Mouse (Mus musculus): ENCODE measurements around the gene Rnf180.
"Not testable (repeated sequence)": the region's sequence is repeated elsewhere in the genome, so short reads cannot be mapped to it uniquely, and the experiment has no call there.

The Rnf180 gene

DNA sequence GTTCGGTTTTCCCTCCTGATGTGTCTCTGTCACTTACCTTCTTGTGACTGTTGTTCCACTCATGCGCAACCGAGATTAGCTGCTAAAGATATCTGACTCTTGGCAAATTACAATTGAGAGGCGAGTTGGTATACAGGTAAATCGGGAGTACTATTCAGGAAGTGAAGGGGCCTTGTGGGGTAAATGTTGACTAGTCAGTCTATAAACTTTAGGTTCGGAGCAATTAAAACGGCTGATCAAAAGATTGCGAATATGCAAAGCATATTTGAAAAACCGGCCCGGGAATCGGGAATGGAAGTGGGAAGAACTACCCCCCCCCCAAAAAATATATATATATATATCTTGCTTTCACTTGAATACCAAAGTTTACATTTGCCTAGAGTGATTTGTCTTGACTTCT lies at the start of gene Rnf180:
Gene Rnf180, minus strand, starts transcription at position 101 of the 400 bp plus-strand sequence.
- no peak for DNase-seq

DNA sequence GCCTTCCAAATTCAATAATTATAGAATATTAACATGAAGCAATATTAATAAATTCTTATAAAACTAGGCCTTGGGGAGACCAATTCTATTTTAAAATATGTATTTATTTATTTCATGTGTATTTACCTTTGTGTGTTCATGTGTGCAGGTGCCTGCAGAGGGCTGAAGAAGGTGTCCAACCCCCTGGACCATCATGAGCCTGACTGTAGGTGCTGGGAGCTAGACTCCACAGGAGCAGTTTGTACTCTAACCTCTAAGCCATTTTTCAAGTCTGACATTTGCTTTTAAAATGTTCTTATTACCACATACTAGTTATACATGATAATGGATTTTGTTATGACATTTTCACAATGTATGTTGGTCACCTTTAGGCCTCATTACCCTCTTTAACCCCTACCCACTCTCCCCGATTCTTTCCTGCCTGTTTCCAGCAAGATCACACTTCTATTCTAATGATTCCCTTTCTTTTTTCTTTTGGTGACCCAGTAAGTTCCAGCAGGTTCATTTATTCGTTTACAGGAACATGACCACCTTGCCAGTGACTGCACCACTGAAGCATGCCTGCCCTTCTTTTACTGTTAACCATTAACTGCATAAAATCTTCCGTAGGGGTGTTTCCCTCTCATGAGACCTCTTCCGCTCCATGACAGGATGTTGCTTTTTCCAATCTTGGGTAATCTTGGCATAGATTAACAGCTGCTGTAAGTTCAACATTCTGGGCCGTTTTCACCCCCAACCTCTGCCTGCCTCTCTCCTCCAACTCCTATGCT lies 36.8 kb upstream of the Rnf180 start:
- peak; percentile 35 for DNase-seq

DNA sequence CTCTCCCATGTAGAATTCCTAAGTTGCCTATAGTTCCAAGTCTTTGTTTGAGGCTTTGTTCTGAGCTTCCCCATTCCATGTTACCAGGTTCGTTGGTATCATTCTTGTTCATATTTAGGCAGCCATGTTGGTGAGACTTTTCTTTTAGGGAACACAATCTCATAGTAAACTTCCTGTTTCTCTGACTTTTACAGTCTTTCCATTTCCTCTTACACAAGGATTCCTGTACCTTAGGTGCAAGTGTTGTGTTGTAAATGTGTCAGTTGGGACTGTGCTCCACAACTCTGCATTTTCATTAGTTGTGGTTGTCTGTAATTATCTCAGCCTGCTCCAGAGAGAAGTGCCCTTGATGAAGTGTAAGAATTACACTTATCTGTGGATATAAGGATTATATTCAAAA lies 32.3 kb upstream of the Rnf180 start:
- no peak for DNase-seq

DNA sequence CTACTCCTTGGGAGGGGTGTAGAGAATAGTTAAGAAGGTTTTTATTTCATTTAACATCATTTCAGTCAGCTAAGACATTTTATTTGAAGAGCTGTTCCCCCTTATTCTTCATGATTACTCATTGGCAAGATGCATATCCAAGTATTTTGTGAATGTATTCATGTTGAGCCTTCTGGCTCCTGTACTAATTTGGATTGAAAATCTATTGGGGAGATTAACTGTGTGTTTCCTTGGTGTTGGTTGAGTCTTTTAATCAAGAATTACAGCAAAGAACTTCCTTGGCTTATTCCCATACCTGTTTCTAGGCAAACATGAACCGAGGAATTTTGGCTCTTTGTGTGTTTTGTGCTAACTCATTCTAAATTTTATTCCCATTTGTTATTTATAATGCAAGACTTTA lies 22.3 kb upstream of the Rnf180 start:
- no peak for DNase-seq

DNA sequence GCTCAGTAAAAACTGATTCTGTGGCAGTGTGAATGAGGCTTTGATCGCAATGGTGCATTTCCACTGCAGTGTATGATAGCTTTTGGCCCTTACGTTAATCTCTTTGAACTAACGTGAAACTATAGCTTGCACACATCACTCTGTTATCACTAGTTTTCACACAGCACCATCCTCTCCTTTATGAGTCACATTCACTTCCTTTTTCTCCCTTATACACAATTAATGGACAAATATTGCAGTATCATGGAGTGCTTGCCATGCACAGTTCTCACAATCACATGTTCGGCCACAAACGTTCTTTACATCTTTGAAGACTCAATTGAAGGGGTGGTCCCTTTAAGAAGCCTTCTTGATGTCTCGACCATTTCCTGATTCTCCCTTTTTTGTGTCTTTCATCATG lies 21.4 kb upstream of the Rnf180 start:
- no peak for DNase-seq

DNA sequence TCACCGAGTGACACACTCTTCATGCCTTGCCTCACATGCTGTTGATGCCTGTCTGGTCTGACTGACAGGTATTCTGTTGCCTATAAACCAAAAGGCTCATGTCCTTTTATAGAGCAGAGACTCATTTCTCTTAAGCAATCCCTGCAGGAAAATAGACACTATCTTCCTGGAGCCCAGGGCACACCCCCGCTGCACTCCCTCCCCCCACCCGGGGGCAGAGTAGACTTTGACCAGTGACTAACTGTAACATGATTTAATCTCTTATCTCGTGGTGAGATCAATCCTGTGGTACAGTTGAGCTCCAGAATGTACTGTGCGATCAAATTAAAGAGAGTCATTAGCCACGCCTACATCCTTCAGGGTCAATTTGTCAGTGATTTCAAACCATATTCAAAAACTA lies 18.1 kb upstream of the Rnf180 start:
- no peak for DNase-seq

DNA sequence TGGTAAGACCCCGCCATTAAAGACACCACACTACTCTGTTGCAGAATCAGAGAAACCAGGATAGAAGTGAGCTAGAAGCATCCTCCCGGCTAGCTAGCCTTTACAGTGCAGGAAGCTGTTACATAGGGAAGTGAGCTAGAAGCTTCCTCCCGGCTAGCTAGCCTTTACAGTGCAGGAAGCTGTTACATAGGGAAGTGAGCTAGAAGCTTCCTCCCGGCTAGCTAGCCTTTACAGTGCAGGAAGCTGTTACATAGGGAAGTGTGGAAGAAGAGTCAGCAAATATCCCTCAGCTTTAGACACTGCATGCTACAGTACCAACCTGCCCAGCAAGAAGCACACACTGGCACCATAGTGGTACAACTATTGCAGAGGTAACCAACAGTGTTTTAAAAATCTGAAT lies 15.9 kb upstream of the Rnf180 start:
- not testable (repeated sequence) for DNase-seq

DNA sequence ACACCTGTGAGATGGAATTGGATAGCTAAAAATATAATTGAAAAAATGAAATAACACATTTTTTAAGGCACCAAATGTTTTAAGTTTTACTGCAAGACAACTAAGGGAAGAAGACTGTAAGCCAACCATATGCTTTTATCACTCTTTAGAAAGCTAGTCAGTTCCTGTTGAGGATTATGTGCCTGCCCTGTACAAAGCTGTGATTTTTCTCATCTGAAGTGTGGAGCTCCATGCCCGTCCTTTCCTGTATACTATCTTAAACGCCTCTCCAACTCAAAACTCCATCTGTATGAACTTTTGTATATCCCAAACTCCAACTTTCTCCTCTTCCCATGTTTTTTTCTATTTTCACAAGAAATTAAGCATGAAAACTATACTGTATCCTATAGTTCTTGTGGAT lies 10.9 kb upstream of the Rnf180 start:
- no peak for DNase-seq

DNA sequence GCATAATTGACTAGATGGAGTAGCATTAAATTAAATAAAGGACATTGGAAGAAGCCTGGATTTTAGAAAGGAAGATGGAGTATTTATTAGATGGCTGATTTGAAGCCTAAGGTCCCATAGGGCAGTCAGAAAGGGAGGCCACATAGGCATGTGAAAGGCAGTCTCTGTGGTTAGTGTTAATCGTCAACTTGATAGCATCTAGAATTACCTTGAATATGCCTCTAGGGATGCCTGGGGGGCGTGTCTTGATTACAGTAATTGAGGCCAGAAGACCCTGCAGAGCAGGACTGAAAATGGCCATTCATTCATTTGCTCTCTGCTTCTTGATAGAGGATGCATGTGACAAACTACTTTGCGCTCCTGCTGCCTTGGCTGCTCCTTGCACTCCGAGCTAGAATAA lies 9.4 kb upstream of the Rnf180 start:
- DNase-seq: no peak

DNA sequence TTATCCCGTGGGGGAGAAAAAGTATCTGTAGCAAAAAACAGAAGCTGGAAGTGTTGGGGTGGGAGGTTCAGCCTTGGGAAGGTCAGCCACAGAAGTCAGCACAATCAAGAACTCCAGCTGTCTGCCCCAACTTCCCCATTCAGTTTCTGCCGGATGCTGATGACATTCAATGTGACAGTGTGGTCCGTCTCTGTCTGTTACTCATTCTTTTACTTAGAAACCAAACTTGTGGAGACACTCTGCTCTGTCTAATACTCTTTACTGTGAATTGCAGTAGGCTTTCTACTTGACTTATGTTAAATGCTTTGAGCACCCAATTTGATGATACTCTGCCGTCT lies 5.4 kb upstream of the Rnf180 start:
- peak; percentile 9 for DNase-seq

DNA sequence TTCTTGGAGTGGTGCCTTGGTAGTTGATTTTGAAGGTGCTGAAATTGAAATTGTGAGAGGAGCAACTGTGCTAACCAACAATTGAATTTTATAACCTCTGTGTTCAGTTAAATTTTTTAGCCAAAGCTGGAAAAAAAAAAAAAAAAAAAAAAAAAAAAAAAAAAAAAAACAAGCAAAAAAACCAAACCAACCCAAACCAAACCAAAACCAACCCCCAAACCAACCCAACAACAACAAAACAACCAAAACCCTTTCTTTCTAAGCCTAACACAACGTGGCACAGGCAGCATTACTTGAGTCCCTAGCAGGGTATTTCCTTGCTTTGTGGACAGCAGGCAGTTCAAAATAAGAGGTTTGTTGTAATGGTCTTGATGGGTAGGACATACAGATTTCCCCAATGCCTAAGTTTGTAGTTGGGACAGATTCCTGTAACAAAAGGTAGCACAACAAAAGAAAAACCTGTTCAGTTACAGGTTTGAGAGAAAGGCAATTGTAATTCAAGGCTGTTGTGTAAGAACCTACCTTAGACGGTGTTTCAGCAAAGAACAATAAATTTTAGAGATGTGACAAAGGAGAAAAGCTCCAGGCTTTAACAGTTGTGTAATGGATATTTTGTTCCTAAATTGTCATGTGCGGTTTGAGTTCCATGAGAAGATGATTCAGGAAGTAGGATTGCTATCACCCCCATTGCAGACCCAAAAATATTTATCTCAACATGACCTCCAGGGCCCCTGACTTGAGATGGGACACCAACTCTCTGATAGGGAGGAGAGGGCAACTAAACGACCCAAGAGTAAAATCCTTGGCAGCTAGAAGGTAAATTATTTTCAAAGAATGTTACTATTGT lies 4.8 kb upstream of the Rnf180 start:
- DNase-seq: no peak

DNA sequence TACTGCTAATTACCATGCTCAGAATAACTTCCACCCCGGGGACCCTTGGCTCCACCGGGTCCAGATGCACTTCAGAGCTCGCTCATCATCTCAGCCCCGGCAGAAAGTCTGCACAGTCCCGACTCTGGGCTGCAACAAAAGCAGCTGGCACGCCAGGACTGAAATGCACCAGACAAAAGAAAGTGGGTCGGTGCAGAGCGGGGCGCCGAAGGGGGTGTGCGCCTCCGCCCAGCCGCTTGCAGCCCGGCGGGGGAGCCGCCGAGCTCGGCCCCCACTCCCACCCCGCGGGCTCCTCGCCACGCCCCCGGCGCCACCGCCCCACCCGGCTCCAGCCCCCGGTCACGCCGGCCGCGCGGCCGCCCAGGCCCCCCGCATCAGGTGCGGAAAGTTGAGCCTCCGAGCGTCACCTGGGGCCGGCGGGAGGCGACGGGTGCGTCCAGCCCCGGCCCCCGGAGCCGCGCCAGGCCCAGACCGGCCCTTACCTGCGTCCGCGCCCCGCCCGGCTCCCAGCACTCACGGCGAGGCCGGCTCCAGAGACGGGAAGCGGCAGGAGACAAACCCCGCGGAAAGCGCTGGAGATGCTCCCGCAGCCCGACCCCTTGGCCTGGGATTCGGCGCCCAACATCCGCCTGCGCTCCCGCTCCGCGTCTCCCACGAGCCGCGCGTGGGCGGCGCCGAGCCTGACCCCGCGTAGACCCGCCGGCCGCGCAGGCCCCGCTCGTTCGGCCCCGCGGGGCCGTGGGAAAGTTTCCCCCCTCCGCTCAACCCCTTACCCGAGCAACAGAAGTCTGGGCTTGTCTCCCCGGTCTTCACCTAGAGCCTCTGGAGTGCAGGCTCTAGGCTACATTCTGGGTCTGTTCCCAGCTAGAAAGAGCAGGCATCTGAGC lies 591 bp downstream of the Rnf180 start:
- DNase-seq: peak; percentile 16

DNA sequence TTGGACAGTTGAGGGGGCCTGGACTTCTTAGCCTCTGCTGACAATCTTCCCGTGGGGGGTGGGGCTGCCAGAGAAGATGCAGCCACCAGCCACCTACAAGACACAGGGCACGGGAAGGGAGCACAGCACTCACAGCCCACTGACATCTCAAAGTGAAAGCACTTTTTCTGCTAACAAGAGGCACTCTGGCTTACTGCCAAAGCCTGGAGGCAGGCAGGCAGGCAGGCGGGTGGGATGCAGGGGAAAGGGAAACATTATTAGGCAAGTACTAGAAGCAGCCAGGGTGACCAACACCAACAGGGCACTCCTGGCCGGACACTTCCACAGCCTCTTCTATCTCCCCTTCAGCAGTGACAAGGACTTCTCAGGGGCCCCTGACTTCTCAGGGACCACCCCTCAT lies 2.8 kb downstream of the Rnf180 start:
- DNase-seq: peak; percentile 5

DNA sequence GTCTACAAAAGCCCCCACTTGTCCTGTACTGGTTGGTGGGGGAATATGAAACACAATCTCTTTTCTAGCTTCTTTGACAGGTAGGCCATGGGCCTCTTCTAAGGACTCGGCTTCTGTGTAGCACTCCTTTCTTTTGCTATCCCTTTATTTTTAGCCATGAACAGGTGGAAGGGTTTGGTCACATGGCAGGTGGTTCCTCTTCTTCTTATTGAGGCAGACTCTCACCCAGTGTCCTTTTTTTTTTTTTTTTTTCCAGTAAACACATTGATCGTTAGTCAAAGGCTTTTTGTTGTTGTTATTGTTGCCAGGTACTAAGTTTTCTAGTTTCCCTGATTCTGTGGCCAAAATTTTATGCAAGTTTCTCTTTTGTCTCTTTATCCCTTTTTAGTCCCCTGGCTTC lies 4.0 kb downstream of the Rnf180 start:
- DNase-seq: no peak

DNA sequence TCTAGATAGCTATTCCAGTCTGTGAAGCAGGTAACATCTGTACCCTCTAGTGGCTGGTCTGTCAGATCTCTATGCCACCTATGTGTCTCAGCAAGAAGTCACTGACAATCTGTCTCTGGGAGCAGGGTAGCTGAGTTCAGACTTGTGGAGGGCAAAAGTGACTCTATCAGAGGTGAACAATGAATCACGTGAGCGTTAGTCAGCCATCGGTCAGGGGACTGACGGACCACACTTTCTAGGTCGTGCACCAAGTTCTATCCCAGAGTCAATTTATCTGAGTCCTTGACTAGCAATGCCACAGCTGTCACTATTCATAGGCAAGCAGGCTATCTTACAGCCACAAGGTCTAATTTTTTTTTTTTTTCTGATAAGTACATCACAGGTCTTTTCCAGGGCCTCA lies 4.6 kb downstream of the Rnf180 start:
- no peak for DNase-seq

DNA sequence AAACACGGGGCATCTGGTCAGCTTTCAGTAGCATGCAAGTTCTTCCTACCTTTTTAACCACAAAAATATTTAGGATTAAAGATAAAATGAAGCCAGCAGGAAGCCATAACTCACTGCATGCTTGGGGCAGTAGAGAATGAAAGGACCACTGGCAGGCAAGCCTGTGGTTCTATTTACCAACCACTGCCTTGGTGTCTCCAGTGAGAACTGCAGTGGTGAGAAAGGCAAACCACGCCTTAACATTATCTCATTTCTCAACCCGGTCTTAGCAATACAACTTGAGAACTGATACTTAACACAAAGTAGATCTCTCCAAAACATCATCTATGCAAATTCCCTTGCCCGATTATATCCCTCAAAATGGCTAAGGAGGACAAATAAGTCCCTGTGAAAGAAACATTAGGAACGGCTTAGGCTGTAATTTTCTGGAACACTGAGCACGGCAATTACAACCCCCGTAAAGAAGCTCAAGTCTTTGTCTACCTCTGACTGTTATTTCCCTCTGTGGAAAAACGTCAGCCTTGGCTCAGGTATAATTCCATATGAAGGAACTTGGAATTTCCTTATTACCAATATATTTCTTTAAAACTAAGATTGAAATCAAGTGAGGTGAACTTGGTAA lies 15.1 kb downstream of the Rnf180 start:
- DNase-seq: no peak

DNA sequence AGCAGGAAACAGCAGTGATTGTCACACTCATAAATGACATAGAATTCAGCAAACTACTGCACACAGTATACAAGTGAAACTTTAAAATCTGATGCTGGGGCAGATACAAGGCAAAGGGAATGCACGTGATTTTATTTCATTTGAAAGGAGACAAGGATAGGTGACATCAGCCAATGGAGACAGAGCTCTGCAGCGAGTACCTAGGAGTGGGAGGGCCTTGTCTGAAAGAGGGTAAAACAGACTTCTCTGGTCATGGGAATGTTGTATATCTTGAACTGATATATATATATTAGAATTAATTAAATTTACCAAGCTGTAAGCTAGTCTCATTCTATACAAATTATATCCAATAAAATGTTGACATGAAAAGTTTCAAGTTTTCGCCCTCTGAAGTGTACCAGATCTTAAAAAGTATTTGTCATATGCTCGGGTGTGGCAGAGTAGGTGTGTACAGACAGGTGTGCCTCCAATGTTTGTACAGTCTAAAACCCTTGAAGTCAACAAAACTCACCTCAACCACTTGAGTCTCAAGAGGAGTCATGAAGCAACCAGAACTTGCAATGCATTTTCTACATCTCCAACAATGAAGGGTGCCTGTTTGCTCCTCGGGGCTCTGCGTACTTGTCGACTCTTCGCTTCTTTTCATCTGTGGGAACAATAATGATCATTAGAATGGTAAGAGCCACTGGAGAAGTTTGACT lies 24.1 kb downstream of the Rnf180 start:
- DNase-seq: no peak

DNA sequence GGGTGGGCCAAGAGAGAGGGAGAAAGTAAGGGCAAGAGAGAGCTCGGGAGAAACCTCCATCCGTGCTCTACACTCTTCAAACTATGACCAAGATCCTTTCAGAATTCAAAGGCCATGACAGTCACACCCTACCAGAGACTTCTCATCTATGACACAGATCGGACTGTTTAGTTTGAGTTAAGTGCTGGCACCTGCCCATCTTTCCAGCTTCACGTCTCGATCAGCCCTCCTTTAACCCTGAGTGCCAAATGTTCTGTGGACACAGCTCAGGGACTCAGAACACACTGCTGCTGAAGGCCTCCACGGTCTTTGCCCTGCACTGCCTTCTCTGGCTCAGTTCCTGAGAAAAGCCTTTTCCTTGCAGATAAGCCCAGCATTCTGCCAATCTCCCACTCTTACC lies 27.2 kb downstream of the Rnf180 start:
- peak; percentile 65 for DNase-seq

DNA sequence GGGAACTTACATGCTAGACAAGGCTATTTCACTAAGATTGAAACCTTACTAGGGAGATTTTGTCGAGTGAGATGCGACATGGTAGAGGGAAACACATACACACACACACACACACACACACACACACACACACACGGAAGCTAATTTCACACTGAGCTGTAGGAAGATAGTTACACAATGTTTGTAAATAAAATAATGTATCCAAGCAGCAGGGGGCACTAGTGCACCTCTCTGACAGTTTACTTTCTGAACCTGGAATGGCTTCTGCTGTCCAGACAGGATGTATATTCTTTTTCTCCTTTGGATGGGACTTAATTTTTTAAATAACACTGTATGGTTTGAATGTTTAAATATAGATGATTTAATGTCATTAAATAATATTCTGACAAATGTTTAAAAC lies 27.9 kb downstream of the Rnf180 start:
- DNase-seq: peak; percentile 71

DNA sequence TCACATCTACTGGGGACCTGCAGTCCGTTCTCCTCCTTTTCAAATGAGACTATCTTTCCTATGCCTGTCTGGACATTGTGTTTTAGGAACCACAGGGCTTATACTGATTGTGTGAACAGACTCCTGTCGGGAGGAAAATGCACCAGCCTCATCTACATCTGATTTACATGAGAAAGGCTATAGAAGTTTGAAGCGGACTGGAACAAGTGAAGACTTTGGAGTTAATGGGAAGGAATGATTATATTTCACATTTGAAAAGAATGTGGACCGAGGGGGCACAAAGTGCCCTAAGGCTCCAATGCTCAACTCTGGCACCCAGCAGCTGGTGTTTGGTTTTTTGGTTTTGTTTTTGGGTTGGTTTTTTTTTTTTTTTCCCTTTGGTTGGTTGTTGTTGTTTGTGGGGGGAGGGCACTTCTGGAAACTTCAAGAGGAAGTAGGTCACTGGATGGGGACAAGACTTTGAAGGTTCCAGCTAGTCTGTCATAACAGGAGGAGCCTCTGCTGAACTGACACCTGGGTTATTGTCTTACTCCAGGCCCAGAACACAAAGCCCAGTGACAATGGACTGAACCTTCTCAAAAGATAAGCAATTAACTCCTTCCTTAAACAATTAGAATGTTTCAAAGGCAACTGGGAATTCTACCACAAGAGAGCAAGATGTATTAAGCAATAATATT lies 37.7 kb downstream of the Rnf180 start:
- no peak for DNase-seq

DNA sequence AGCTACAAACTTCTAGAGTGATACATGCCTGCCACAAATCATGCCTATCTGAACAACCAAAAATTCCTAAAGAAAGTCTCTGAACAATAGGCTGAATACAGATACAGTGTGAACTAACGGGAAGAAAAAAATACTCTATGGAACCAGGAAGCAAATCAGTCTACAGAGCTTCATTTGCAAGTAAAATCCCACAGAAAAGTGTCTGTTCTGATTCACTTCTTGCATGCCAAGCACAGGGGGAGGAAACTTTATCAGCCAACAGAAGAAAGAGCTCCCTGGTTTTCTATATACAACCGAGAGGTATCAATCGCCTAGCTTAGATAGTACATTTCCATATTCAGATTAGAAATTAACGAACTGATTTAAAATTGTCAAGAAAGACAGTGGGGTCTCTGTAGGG lies 43.8 kb downstream of the Rnf180 start:
- DNase-seq: no peak

DNA sequence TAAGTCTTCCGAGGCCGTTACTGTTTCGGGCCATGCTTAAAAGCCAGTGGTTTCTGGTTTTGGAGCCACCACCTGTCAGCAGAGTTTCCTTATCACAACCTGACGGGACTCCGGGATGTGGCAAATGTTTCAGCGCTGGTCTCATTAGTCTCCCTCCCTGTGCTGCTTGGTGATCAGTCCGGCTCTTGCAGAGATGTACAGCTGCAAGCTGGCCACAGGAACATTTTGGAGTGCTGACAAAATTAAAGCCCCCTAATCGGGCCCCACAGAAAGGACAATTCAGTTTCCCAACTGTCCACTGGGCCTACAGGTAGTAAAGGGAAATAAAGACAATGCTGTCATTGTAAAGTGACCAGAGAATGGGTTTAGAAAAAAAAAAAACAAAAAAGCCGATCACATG lies 44.4 kb downstream of the Rnf180 start:
- DNase-seq: no peak

All from kidney, adult 9 months (tissue).